Mouse (Mus musculus) neural tube, embryonic 15.5 days (tissue): Measurements from ENCODE around the gene Trappc3. TPM values are rescaled to one million over a fixed set of nuclear protein-coding genes. Genes with fewer than 3 reads are reported as not detected.
A peak's percentile ranks its signal among the peaks of the same experiment; 100 is the strongest.

Experiments used
- ATAC-seq: fragments of 200-750 bp; cut with Nextera tagmentation; 2 replicates; pipeline ENCODE4 v1.8.0; 2017; ENCODE audit warnings: mild to moderate bottlenecking, moderate TSS enrichment, moderate library complexity; ENCODE audit not compliant: low FRiP score
- H3K27ac ChIP-seq: fragments of 300-500 bp; sonication (generic); replicated peaks from 2 replicates; pipeline ENCODE4 v1.5.1; 2015; ENCODE audit warnings: mild to moderate bottlenecking, inconsistent platforms
- H3K27me3 ChIP-seq: fragments of 300-500 bp; sonication (generic); replicated peaks from 2 replicates; pipeline ENCODE4 v1.6.1; 2015; ENCODE audit warnings: inconsistent platforms
- H3K36me3 ChIP-seq: fragments of 300-500 bp; sonication (generic); 2 replicates; pipeline ENCODE4 v1.6.1; 2015; ENCODE audit warnings: inconsistent platforms
- H3K4me1 ChIP-seq: fragments of 300-500 bp; sonication (generic); 2 replicates; pipeline ENCODE4 v1.6.1; 2015; ENCODE audit warnings: inconsistent platforms
- H3K4me2 ChIP-seq: fragments of 300-500 bp; sonication (generic); 2 replicates; pipeline ENCODE4 v1.6.1; 2015; ENCODE audit warnings: inconsistent platforms, mild to moderate bottlenecking, moderate library complexity
- H3K4me3 ChIP-seq: fragments of 300-500 bp; sonication (generic); replicated peaks from 2 replicates; pipeline ENCODE4 v1.5.1; 2015; ENCODE audit warnings: mild to moderate bottlenecking, inconsistent platforms
- H3K9ac ChIP-seq: fragments of 300-500 bp; sonication (generic); replicated peaks from 2 replicates; pipeline ENCODE4 v1.6.1; 2015; ENCODE audit warnings: mild to moderate bottlenecking, inconsistent platforms
- H3K9me3 ChIP-seq: fragments of 300-500 bp; sonication (generic); replicated peaks from 2 replicates; pipeline ENCODE4 v1.6.1; 2016; ENCODE audit warnings: inconsistent platforms
- WGBS: fragments of 180-500 bp; shearing (Covaris S2); methylation state at CpG from one replicate; pipeline ENCODE4 v1.1.7; 2015; ENCODE audit warnings: mixed read lengths; 5-methylcytosine and 5-hydroxymethylcytosine counted together
- polyA plus RNA-seq: library from polyadenylated mRNA; unstranded; fragments of >200 nt; fragmentation: Nextera tagmentation; extraction: Ambion mirVana; gene quantifications from 2 replicates; pipeline ENCODE4 v1.2.1, GENCODE M21; 2015

Trappc3 gene
- polyA plus RNA-seq, 1 experiment from 2014 or later: 188 TPM

GRCm38 (mm10) chr4:126261266-126261665 is 859 bp upstream of the Trappc3 start:
- no peak overlapping the region for H3K4me3 ChIP-seq
- peaks cover 70% of the 10 kb centered on the region for H3K4me1 ChIP-seq
- H3K9ac ChIP-seq: no peak overlapping the region
- H3K9me3 ChIP-seq: no peaks in the 10 kb centered on the region
- peak overlapping the region; percentile 33; the same call in 1 of the 2 replicates for H3K27ac ChIP-seq
- no peaks in the 10 kb centered on the region for H3K27me3 ChIP-seq
- no peaks in the 10 kb centered on the region for H3K36me3 ChIP-seq
- 77% methylated on average over 6 of the region's 6 CpGs for WGBS
- H3K4me2 ChIP-seq: no peak overlapping the region; the same call in 1 of the 2 replicates
- no peak for ATAC-seq

GRCm38 (mm10) chr4:126261675-126262074 is 450 bp upstream of the Trappc3 start:
- Histone ChIP-seq H3K36me3 (no peaks in the 10 kb centered on the region), H3K4me3 (peak overlapping the region; percentile 90; the same call in 1 of the 2 replicates), H3K4me1 (peaks cover 73% of the 10 kb centered on the region), H3K27ac (0 out of 2 replicates have a peak overlapping the region, but pooled peaks have one; percentile 33), H3K9me3 (no peaks in the 10 kb centered on the region), H3K9ac (no peak overlapping the region), H3K4me2 (peak overlapping the region; percentile 30; the same call in 1 of the 2 replicates), H3K27me3 (no peaks in the 10 kb centered on the region)
- ATAC-seq: no peak
- 46% methylated on average over 7 of the region's 7 CpGs for WGBS

GRCm38 (mm10) chr4:126269292-126269691 is 7.2 kb downstream of the Trappc3 start:
- Histone ChIP-seq H3K36me3 (peaks cover 27% of the 10 kb centered on the region), H3K9ac (no peak overlapping the region), H3K4me3 (no peak overlapping the region), H3K4me2 (no peak overlapping the region), H3K27me3 (no peaks in the 10 kb centered on the region), H3K9me3 (no peaks in the 10 kb centered on the region), H3K4me1 (0 out of 2 replicates have a peak, but pooled peaks cover 15% of the 10 kb centered on the region), H3K27ac (no peak overlapping the region)
- WGBS: 90% methylated on average over 3 of the region's 3 CpGs
- no peak for ATAC-seq

- no peaks in the 10 kb centered on the region for H3K9me3 ChIP-seq
- H3K4me1 ChIP-seq: peaks cover 10% of the 10 kb centered on the region
- no peaks in the 10 kb centered on the region for H3K27me3 ChIP-seq
- H3K4me3 ChIP-seq: no peak overlapping the region
- no peak overlapping the region for H3K9ac ChIP-seq
- H3K4me2 ChIP-seq: no peak overlapping the region
- peaks cover 39% of the 10 kb centered on the region for H3K36me3 ChIP-seq
- ATAC-seq: no peak
- no peak overlapping the region for H3K27ac ChIP-seq
- 79% methylated on average over 13 of the region's 13 CpGs for WGBS
These were observed 11.6 kb downstream of the Trappc3 start for GRCm38 (mm10) chr4:126273753-126274152.

GRCm38 (mm10) chr4:126275081-126275480 is 13.0 kb downstream of the Trappc3 start:
- no peak overlapping the region for H3K27ac ChIP-seq
- peaks cover 39% of the 10 kb centered on the region for H3K36me3 ChIP-seq
- H3K4me1 ChIP-seq: peaks cover 10% of the 10 kb centered on the region
- H3K4me3 ChIP-seq: no peak overlapping the region
- ATAC-seq: no peak
- H3K9me3 ChIP-seq: no peaks in the 10 kb centered on the region
- H3K27me3 ChIP-seq: no peaks in the 10 kb centered on the region
- H3K9ac ChIP-seq: no peak overlapping the region
- 92% methylated on average over 4 of the region's 4 CpGs for WGBS
- no peak overlapping the region for H3K4me2 ChIP-seq

- H3K4me2 ChIP-seq: no peak overlapping the region
- H3K27ac ChIP-seq: no peak overlapping the region
- no peak overlapping the region for H3K9ac ChIP-seq
- H3K4me3 ChIP-seq: no peak overlapping the region
- ATAC-seq: no peak
- no peaks in the 10 kb centered on the region for H3K27me3 ChIP-seq
- H3K9me3 ChIP-seq: no peaks in the 10 kb centered on the region
- peaks cover 39% of the 10 kb centered on the region for H3K36me3 ChIP-seq
- whole genome bisulfite sequencing: 83% methylated on average over 13 of the region's 13 CpGs
- H3K4me1 ChIP-seq: peaks cover 10% of the 10 kb centered on the region
These were observed 13.6 kb downstream of the Trappc3 start for GRCm38 (mm10) chr4:126275681-126276131.

GRCm38 (mm10) chr4:126277906-126278564 is 15.9 kb downstream of the Trappc3 start:
- H3K27me3 ChIP-seq: no peaks in the 10 kb centered on the region
- no peak overlapping the region for H3K4me3 ChIP-seq
- peak overlapping the region; percentile 32; the same call in 1 of the 2 replicates for H3K4me2 ChIP-seq
- 9% methylated on average over 13 of the region's 13 CpGs for WGBS
- H3K27ac ChIP-seq: no peak overlapping the region
- H3K36me3 ChIP-seq: peaks cover 24% of the 10 kb centered on the region
- peaks cover 10% of the 10 kb centered on the region for H3K4me1 ChIP-seq
- peak; percentile 65; the same call in 1 of the 2 replicates for ATAC-seq
- H3K9ac ChIP-seq: no peak overlapping the region
- H3K9me3 ChIP-seq: no peaks in the 10 kb centered on the region

- WGBS: 36% methylated on average over 9 of the region's 9 CpGs
- H3K9me3 ChIP-seq: no peaks in the 10 kb centered on the region
- H3K36me3 ChIP-seq: peaks cover 19% of the 10 kb centered on the region
- ATAC-seq: no peak
- H3K4me3 ChIP-seq: no peak overlapping the region
- peaks cover 10% of the 10 kb centered on the region for H3K4me1 ChIP-seq
- H3K27ac ChIP-seq: peak overlapping the region; percentile 38; the same call in 1 of the 2 replicates
- no peak overlapping the region for H3K9ac ChIP-seq
- no peak overlapping the region for H3K4me2 ChIP-seq
- H3K27me3 ChIP-seq: peaks cover 2% of the 10 kb centered on the region; the same call in 1 of the 2 replicates
These were observed 16.4 kb downstream of the Trappc3 start for GRCm38 (mm10) chr4:126278565-126278915.

GRCm38 (mm10) chr4:126278961-126279360 is 16.8 kb downstream of the Trappc3 start:
- no peak overlapping the region for H3K4me3 ChIP-seq
- H3K36me3 ChIP-seq: peaks cover 15% of the 10 kb centered on the region
- WGBS: 45% methylated on average over 9 of the region's 9 CpGs
- H3K27me3 ChIP-seq: peaks cover 6% of the 10 kb centered on the region
- ATAC-seq: no peak
- H3K4me2 ChIP-seq: no peak overlapping the region
- peaks cover 10% of the 10 kb centered on the region for H3K4me1 ChIP-seq
- no peak overlapping the region for H3K9ac ChIP-seq
- H3K27ac ChIP-seq: peak overlapping the region; percentile 38; the same call in 1 of the 2 replicates
- H3K9me3 ChIP-seq: no peaks in the 10 kb centered on the region

- Histone ChIP-seq H3K27me3 (peaks cover 25% of the 10 kb centered on the region), H3K4me1 (peaks cover 14% of the 10 kb centered on the region), H3K27ac (no peak overlapping the region), H3K4me2 (no peak overlapping the region), H3K9me3 (no peaks in the 10 kb centered on the region), H3K36me3 (no peaks in the 10 kb centered on the region), H3K4me3 (no peak overlapping the region), H3K9ac (no peak overlapping the region)
- WGBS: 73% methylated on average over 9 of the region's 9 CpGs
- ATAC-seq: no peak
These were observed 19.6 kb downstream of the Trappc3 start for GRCm38 (mm10) chr4:126281706-126282105.

- no peak for ATAC-seq
- peaks cover 13% of the 10 kb centered on the region for H3K4me1 ChIP-seq
These were observed 21.5 kb downstream of the Trappc3 start for GRCm38 (mm10) chr4:126283582-126283981.

GRCm38 (mm10) chr4:126286492-126286891 is 24.4 kb downstream of the Trappc3 start, which contains the start of gene Col8a2:
Col8a2 (plus strand) TSS chr4:126286793.
- Histone ChIP-seq H3K9me3 (no peaks in the 10 kb centered on the region), H3K4me2 (peak within 1 kb of the TSS; percentile 51), H3K36me3 (no peaks in the 10 kb centered on the region), H3K4me3 (peak within 1 kb of the TSS; percentile 32), H3K27me3 (peaks cover 62% of the 10 kb centered on the region), H3K4me1 (peaks cover 13% of the 10 kb centered on the region), H3K9ac (no peak within 1 kb of the TSS), H3K27ac (0 out of 2 replicates have a peak within 1 kb of the TSS, but pooled peaks have one; percentile 41)
- 1% methylated on average over 37 of the region's 42 CpGs for WGBS
- ATAC-seq: no peak

More at GRCm38 (mm10) chr4:126283582-126283981, 21.5 kb downstream of the Trappc3 start:
- H3K27ac ChIP-seq: no peak overlapping the region
- H3K4me2 ChIP-seq: no peak overlapping the region
- no peak overlapping the region for H3K9ac ChIP-seq
- H3K9me3 ChIP-seq: no peaks in the 10 kb centered on the region
- H3K4me3 ChIP-seq: no peak overlapping the region
- 90% methylated on average over 8 of the region's 8 CpGs for WGBS
- H3K27me3 ChIP-seq: peaks cover 44% of the 10 kb centered on the region
- H3K36me3 ChIP-seq: no peaks in the 10 kb centered on the region
